ENCODE assay signal across 32 mouse cellular contexts in the genomic region with DNA sequence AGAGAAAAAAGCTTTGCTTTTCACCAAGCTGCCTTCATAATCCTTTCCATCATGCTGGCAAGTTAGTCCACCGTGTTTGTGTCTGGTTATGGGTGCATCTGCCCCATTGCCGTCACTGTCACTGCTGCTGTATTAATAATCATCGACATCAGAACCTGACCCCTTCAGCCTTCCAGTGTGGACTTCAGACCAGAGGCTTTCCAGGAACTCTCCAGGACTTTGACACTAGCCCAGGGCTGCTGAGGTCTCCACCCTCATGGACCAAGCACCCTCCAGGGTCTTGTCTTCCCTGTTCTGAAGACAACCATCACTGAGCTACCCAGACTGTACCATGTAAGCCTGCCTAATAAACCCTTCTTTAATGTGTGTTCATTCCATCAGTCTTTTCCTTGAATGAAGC. TPM values are rescaled to one million over a fixed set of nuclear protein-coding genes. Genes with fewer than 3 reads are reported as not detected.
"Had no signal": no experiment of that assay in that cellular context is flagged by ENCODE, and none has a peak within 500 bp of the region (broad histone marks: within the 10 kb centered on the region; RNA-seq: fewer than 3 reads in every experiment).

No protein-coding gene starts in this region.

- H3K4me3 ChIP-seq: embryonic facial prominence, embryonic 10.5 days; embryonic facial prominence, embryonic 12.5 days; embryonic facial prominence, embryonic 13.5 days; embryonic facial prominence, embryonic 15.5 days; erythroblast, embryonic 14.5 days; forebrain, embryonic 10.5 days; forebrain, embryonic 12.5 days; forebrain, embryonic 13.5 days; forebrain, embryonic 15.5 days; gastrocnemius, adult 2 months had no signal

- H3K4me1 ChIP-seq: embryonic facial prominence, embryonic 10.5 days; embryonic facial prominence, embryonic 12.5 days; forebrain, embryonic 12.5 days; forebrain, embryonic 15.5 days had no signal

- H3K36me3 ChIP-seq: embryonic facial prominence, embryonic 10.5 days; embryonic facial prominence, embryonic 12.5 days; embryonic facial prominence, embryonic 13.5 days; embryonic facial prominence, embryonic 15.5 days; forebrain, embryonic 10.5 days; forebrain, embryonic 12.5 days; forebrain, embryonic 15.5 days had no signal

- H3K27ac ChIP-seq: embryonic facial prominence, embryonic 10.5 days; embryonic facial prominence, embryonic 12.5 days; embryonic facial prominence, embryonic 13.5 days; embryonic facial prominence, embryonic 15.5 days; forebrain, embryonic 10.5 days; forebrain, embryonic 12.5 days; forebrain, embryonic 13.5 days; forebrain, embryonic 15.5 days; gastrocnemius, adult 2 months had no signal

- H3K9ac ChIP-seq: embryonic facial prominence, embryonic 12.5 days; embryonic facial prominence, embryonic 13.5 days; embryonic facial prominence, embryonic 15.5 days; forebrain, embryonic 12.5 days; forebrain, embryonic 13.5 days; forebrain, embryonic 15.5 days; forebrain, postnatal 0 days had no signal

- DNase-seq: cerebellum, adult 18-20 months; cerebellum, adult 2 months; cerebellum, adult 8-10 months; cerebellum, adult 9-10 months; cerebellum, adult 9-11 months; cerebellum, postnatal 10 days; cerebellum, postnatal 14 days; cerebellum, postnatal 25 days; cerebellum, postnatal 36 days; embryo, embryonic 11 days; forebrain, postnatal 0 days; gastrocnemius, adult 2 months; gastrocnemius, postnatal 10 days; gastrocnemius, postnatal 14 days; gastrocnemius, postnatal 25 days; gastrocnemius, postnatal 36 days; heart, adult 11 months had no signal

- H3K9me3 ChIP-seq: embryonic facial prominence, embryonic 10.5 days; embryonic facial prominence, embryonic 12.5 days; embryonic facial prominence, embryonic 13.5 days; embryonic facial prominence, embryonic 15.5 days; forebrain, embryonic 10.5 days; forebrain, embryonic 12.5 days; forebrain, embryonic 13.5 days; forebrain, embryonic 15.5 days had no signal

- ATAC-seq: forebrain, embryonic 13.5 days; forebrain, embryonic 14.5 days; forebrain, embryonic 15.5 days; forebrain, embryonic 16.5 days; forebrain, postnatal 0 days had no signal

- H3K4me2 ChIP-seq: embryonic facial prominence, embryonic 12.5 days; embryonic facial prominence, embryonic 13.5 days; embryonic facial prominence, embryonic 15.5 days; forebrain, embryonic 12.5 days; forebrain, embryonic 13.5 days; forebrain, embryonic 15.5 days had no signal

- H3K27me3 ChIP-seq: embryonic facial prominence, embryonic 12.5 days; embryonic facial prominence, embryonic 13.5 days; embryonic facial prominence, embryonic 15.5 days; forebrain, embryonic 12.5 days; forebrain, embryonic 13.5 days; forebrain, embryonic 15.5 days had no signal

RNA-seq across cellular contexts. Expression of gene Slc22a22, which starts 26.2 kb away (rescaled TPM):
- polyA plus RNA-seq: cerebellum, adult 2 months; cortical plate, adult 2 months; embryonic facial prominence, embryonic 10.5 days; embryonic facial prominence, embryonic 11.5 days; embryonic facial prominence, embryonic 12.5 days; embryonic facial prominence, embryonic 13.5 days; erythroblast, embryonic 14.5 days; forebrain, embryonic 10.5 days; forebrain, embryonic 11.5 days; forebrain, embryonic 12.5 days; forebrain, embryonic 13.5 days; forebrain, embryonic 14.5 days; forebrain, embryonic 15.5 days; forebrain, embryonic 16.5 days; forebrain, postnatal 0 days; frontal cortex, adult 2 months had no signal
